33 mouse cellular contexts compared by ENCODE assay signal in genomic region chr2:154185748-154186147, GRCm38 (mm10). TPM values are rescaled to one million over a fixed set of nuclear protein-coding genes. Genes with fewer than 3 reads are reported as not detected.
DNase-seq lines count a peak whose midpoint lies in the region; ATAC-seq and TF ChIP-seq lines count a peak whose summit lies in the region.
"Had no signal": no experiment of that assay in that cellular context is flagged by ENCODE, and none has a peak within 500 bp of the region (broad histone marks: within the 10 kb centered on the region; RNA-seq: fewer than 3 reads in every experiment).

No protein-coding gene starts in this region.

- DNase-seq in heart, postnatal 14 days, result no peak
- DNase-seq in lung, embryonic 14.5 days, result peak; percentile 32
- no peak for DNase-seq in lung, postnatal 25 days (ENCODE audit: low spot score)
- DNase-seq in testis, postnatal 10 days (ENCODE audit: low spot score), result peak; percentile 25
- no peak for DNase-seq in testis, postnatal 14 days (ENCODE audit: low spot score)
- DNase-seq in adrenal gland, adult 8-10 months, result no peak
- DNase-seq: adrenal gland, postnatal 10 days; cerebellum, adult 9-11 months had no signal

- no peak overlapping the region for H3K4me2 ChIP-seq in heart, embryonic 14.5 days (ENCODE audit: low read length)
- H3K4me2 ChIP-seq in lung, embryonic 14.5 days, result no peak overlapping the region
- H3K4me2 ChIP-seq: embryonic facial prominence, embryonic 13.5 days; kidney, embryonic 15.5 days; midbrain, embryonic 12.5 days; neural tube, embryonic 12.5 days had no signal

- intact Hi-C loops in heart, postnatal 14 days (cut with DNase I), result no loop called here

- no peak for TF ChIP-seq CTCF in lung, embryonic 14.5 days (IDR thresholded peaks at IDR 0.05; ENCODE audit: low read depth)

- no peak overlapping the region for H3K9ac ChIP-seq in heart, embryonic 14.5 days (ENCODE audit: low read length)
- no peak overlapping the region for H3K9ac ChIP-seq in lung, embryonic 14.5 days
- H3K9ac ChIP-seq: embryonic facial prominence, embryonic 13.5 days; kidney, embryonic 15.5 days; liver, embryonic 14.5 days; midbrain, embryonic 12.5 days; neural tube, embryonic 12.5 days had no signal

- 75% methylated on average over 3 of the region's 3 CpGs for WGBS in heart, embryonic 14.5 days
- WGBS in lung, embryonic 14.5 days, result 57% methylated on average over 3 of the region's 3 CpGs

- no peak for ATAC-seq in heart, embryonic 14.5 days (ENCODE audit: insufficient number of reproducible peaks, insufficient read depth, low FRiP score, low read depth)
- ATAC-seq in lung, embryonic 14.5 days (ENCODE audit: insufficient read depth), result peak; percentile 65
- ATAC-seq: forebrain, embryonic 16.5 days; hindbrain, embryonic 16.5 days; intestine, embryonic 16.5 days; Patski had no signal

- H3K4me1 ChIP-seq in heart, embryonic 14.5 days (ENCODE audit: control insufficient read depth in 2 of 2, insufficient read depth in 2 of 2, low read length in 2 of 2), result peaks cover 0 to 3% of the 10 kb centered on the region in 2 experiments; a peak in 2 of 4 replicates
- no peaks in the 10 kb centered on the region for H3K4me1 ChIP-seq in lung, embryonic 14.5 days (ENCODE audit: insufficient read depth)
- H3K4me1 ChIP-seq: embryonic facial prominence, embryonic 13.5 days; kidney, embryonic 15.5 days; midbrain, embryonic 12.5 days; neural tube, embryonic 12.5 days had no signal

- H3K4me3 ChIP-seq in heart, embryonic 14.5 days (ENCODE audit: control insufficient read depth in 1 of 2, insufficient read depth in 1 of 2, low read depth in 1 of 2, low read length in 2 of 2), result no peak overlapping the region
- H3K4me3 ChIP-seq in lung, embryonic 14.5 days (ENCODE audit: low read depth, low read length), result no peak overlapping the region
- H3K4me3 ChIP-seq: embryonic facial prominence, embryonic 13.5 days; kidney, embryonic 15.5 days; midbrain, embryonic 12.5 days; neural tube, embryonic 12.5 days had no signal

- H3K27ac ChIP-seq in heart, embryonic 14.5 days (replicated peaks in 1 of 2; ENCODE audit: control insufficient read depth in 1 of 2, insufficient read depth in 1 of 2, low read depth in 2 of 2, low read length in 2 of 2), result peak overlapping the region; percentile 10 to 28; a peak in 2 of 4 replicates
- H3K27ac ChIP-seq in lung, embryonic 14.5 days (ENCODE audit: low read depth), result peak overlapping the region; percentile 72
- H3K27ac ChIP-seq: embryonic facial prominence, embryonic 13.5 days; kidney, embryonic 15.5 days; liver, embryonic 14.5 days; midbrain, embryonic 12.5 days; neural tube, embryonic 12.5 days had no signal

- H3K27me3 ChIP-seq in heart, embryonic 14.5 days (ENCODE audit: control insufficient read depth, insufficient read depth, low read length), result no peaks in the 10 kb centered on the region
- no peaks in the 10 kb centered on the region for H3K27me3 ChIP-seq in lung, embryonic 14.5 days (ENCODE audit: insufficient read depth, low read length)
- H3K27me3 ChIP-seq: embryonic facial prominence, embryonic 13.5 days; kidney, embryonic 15.5 days; midbrain, embryonic 12.5 days; neural tube, embryonic 12.5 days had no signal

- H3K9me3 ChIP-seq in heart, embryonic 14.5 days (ENCODE audit: control insufficient read depth, low read length), result no peaks in the 10 kb centered on the region
- no peaks in the 10 kb centered on the region for H3K9me3 ChIP-seq in lung, embryonic 14.5 days (ENCODE audit: low read depth, low read length)
- H3K9me3 ChIP-seq: embryonic facial prominence, embryonic 13.5 days; kidney, embryonic 15.5 days; midbrain, embryonic 12.5 days; neural tube, embryonic 12.5 days had no signal

- no peaks in the 10 kb centered on the region for H3K36me3 ChIP-seq in heart, embryonic 14.5 days (ENCODE audit: control insufficient read depth, insufficient read depth, low read length)
- no peaks in the 10 kb centered on the region for H3K36me3 ChIP-seq in lung, embryonic 14.5 days (ENCODE audit: insufficient read depth)
- H3K36me3 ChIP-seq: embryonic facial prominence, embryonic 13.5 days; kidney, embryonic 15.5 days; midbrain, embryonic 12.5 days; neural tube, embryonic 12.5 days had no signal

RNA-seq across cellular contexts. Expression of gene Bpifb1, which starts 4.9 kb away (rescaled TPM):
- 0.12 and 0.32 TPM in 2 replicates for polyA plus RNA-seq in heart, embryonic 14.5 days (2014; fragmentation: Nextera tagmentation; extraction: Ambion mirVana)
- 1 to 10 TPM in 1 of 2 experiments, not detected in 1; 2.2 TPM for total RNA-seq in heart, postnatal 14 days (2021)
- polyA plus RNA-seq in lung, embryonic 14.5 days (2014; fragmentation: Nextera tagmentation; extraction: Ambion mirVana), result 0.49 and 0.74 TPM in 2 replicates
- total RNA-seq in adrenal gland, adult 8-10 months (2022), result not detected
- total RNA-seq: adrenal gland, postnatal 10 days; gastrocnemius, adult 18-20 months; granulocyte monocyte progenitor cell, adult 5-6 weeks; hematopoietic stem cell, adult 5-6 weeks; megakaryocyte progenitor cell, adult 5-6 weeks; monocyte, adult 5-6 weeks had no signal
- polyA plus RNA-seq: embryonic facial prominence, embryonic 13.5 days; midbrain, embryonic 12.5 days; neural tube, embryonic 12.5 days; spleen, adult 2 months; urinary bladder, adult 2 months had no signal

RNA-seq across cellular contexts. Expression of gene Bpifa5, which starts 23.3 kb away (rescaled TPM):
- not detected in 2 replicates for polyA plus RNA-seq in heart, embryonic 14.5 days (2014; fragmentation: Nextera tagmentation; extraction: Ambion mirVana)
- not detected for total RNA-seq in heart, postnatal 14 days (2021)
- polyA plus RNA-seq in lung, embryonic 14.5 days (2014; fragmentation: Nextera tagmentation; extraction: Ambion mirVana), result not detected in 2 replicates
- total RNA-seq in adrenal gland, adult 8-10 months (2022), result not detected
- total RNA-seq: adrenal gland, postnatal 10 days; gastrocnemius, adult 18-20 months; granulocyte monocyte progenitor cell, adult 5-6 weeks; hematopoietic stem cell, adult 5-6 weeks; layer of hippocampus, adult 18-20 months; layer of hippocampus, postnatal 25 days; left cerebral cortex, postnatal 25 days; megakaryocyte progenitor cell, adult 5-6 weeks; monocyte, adult 5-6 weeks had no signal
- polyA plus RNA-seq: brain, embryonic 14.5 days; cortical plate, adult 2 months; embryonic facial prominence, embryonic 13.5 days; forebrain, embryonic 16.5 days; hindbrain, embryonic 16.5 days; intestine, embryonic 16.5 days; kidney, embryonic 15.5 days; limb, embryonic 14.5 days; liver, embryonic 14.5 days; midbrain, embryonic 12.5 days; neural tube, embryonic 12.5 days; Patski; spleen, adult 2 months; stomach, embryonic 14.5 days; urinary bladder, adult 2 months had no signal

RNA-seq across cellular contexts. Expression of gene Bpifb5, which starts 37.8 kb away (rescaled TPM):
- 0.28 and 0.35 TPM in 2 replicates for polyA plus RNA-seq in heart, embryonic 14.5 days (2014; fragmentation: Nextera tagmentation; extraction: Ambion mirVana)
- not detected for total RNA-seq in heart, postnatal 14 days (2021)
- 1.4 and 2.0 TPM in 2 replicates for polyA plus RNA-seq in lung, embryonic 14.5 days (2014; fragmentation: Nextera tagmentation; extraction: Ambion mirVana)
- under 1 TPM in 2 of 4 experiments, not detected in 2; 0.24 to 0.35 TPM for total RNA-seq in adrenal gland, adult 8-10 months (2022)
- total RNA-seq: gastrocnemius, adult 18-20 months; layer of hippocampus, adult 18-20 months; layer of hippocampus, postnatal 25 days; left cerebral cortex, postnatal 25 days; monocyte, adult 5-6 weeks had no signal
- polyA plus RNA-seq: liver, embryonic 14.5 days; midbrain, embryonic 12.5 days; neural tube, embryonic 12.5 days had no signal

RNA-seq across cellular contexts. Expression of gene Bpifa1, which starts 43.1 kb away (rescaled TPM):
- not detected in 2 replicates for polyA plus RNA-seq in heart, embryonic 14.5 days (2014; fragmentation: Nextera tagmentation; extraction: Ambion mirVana)
- total RNA-seq in heart, postnatal 14 days (2021), result 1 to 10 TPM in 1 of 2 experiments, not detected in 1; 8.4 TPM
- not detected in 2 replicates for polyA plus RNA-seq in lung, embryonic 14.5 days (2014; fragmentation: Nextera tagmentation; extraction: Ambion mirVana)
- total RNA-seq in adrenal gland, adult 8-10 months (2022), result not detected
- total RNA-seq: adrenal gland, postnatal 10 days; gastrocnemius, adult 18-20 months; granulocyte monocyte progenitor cell, adult 5-6 weeks; hematopoietic stem cell, adult 5-6 weeks; layer of hippocampus, adult 18-20 months; layer of hippocampus, postnatal 25 days; left cerebral cortex, postnatal 25 days; megakaryocyte progenitor cell, adult 5-6 weeks; monocyte, adult 5-6 weeks had no signal
- polyA plus RNA-seq: brain, embryonic 14.5 days; cortical plate, adult 2 months; forebrain, embryonic 16.5 days; hindbrain, embryonic 16.5 days; intestine, embryonic 16.5 days; kidney, embryonic 15.5 days; midbrain, embryonic 12.5 days; neural tube, embryonic 12.5 days; Patski; spleen, adult 2 months; stomach, embryonic 14.5 days; urinary bladder, adult 2 months had no signal

RNA-seq across cellular contexts. Expression of gene Bpifa3, which starts 55.6 kb away (rescaled TPM):
- not detected in 2 replicates for polyA plus RNA-seq in heart, embryonic 14.5 days (2014; fragmentation: Nextera tagmentation; extraction: Ambion mirVana)
- total RNA-seq in heart, postnatal 14 days (2021), result not detected
- not detected in 2 replicates for polyA plus RNA-seq in lung, embryonic 14.5 days (2014; fragmentation: Nextera tagmentation; extraction: Ambion mirVana)
- total RNA-seq in adrenal gland, adult 8-10 months (2022), result not detected
- total RNA-seq: adrenal gland, postnatal 10 days; gastrocnemius, adult 18-20 months; granulocyte monocyte progenitor cell, adult 5-6 weeks; hematopoietic stem cell, adult 5-6 weeks; layer of hippocampus, adult 18-20 months; layer of hippocampus, postnatal 25 days; left cerebral cortex, postnatal 25 days; megakaryocyte progenitor cell, adult 5-6 weeks; monocyte, adult 5-6 weeks had no signal
- polyA plus RNA-seq: brain, embryonic 14.5 days; cortical plate, adult 2 months; embryonic facial prominence, embryonic 13.5 days; forebrain, embryonic 16.5 days; hindbrain, embryonic 16.5 days; intestine, embryonic 16.5 days; kidney, embryonic 15.5 days; limb, embryonic 14.5 days; liver, embryonic 14.5 days; midbrain, embryonic 12.5 days; neural tube, embryonic 12.5 days; Patski; spleen, adult 2 months; stomach, embryonic 14.5 days; thymus, postnatal 0 days; urinary bladder, adult 2 months had no signal

Comparison
In these comparisons a context has a peak if more than half of its experiments do, and no peak if none do; other contexts are left out.
1. DNase-seq: peak in lung, embryonic 14.5 days (single experiment) and testis, postnatal 10 days (single experiment); none in heart, postnatal 14 days (0 of 2), lung, postnatal 25 days (single experiment), testis, postnatal 14 days (single experiment) and adrenal gland, adult 8-10 months (single experiment).